Mouse (Mus musculus) brain, embryonic 18.5 days (tissue): Measurements from ENCODE around the gene Stk39.

Source experiments
- DNase-seq: peaks from one replicate; pipeline ENCODE4 v3.0.0-alpha.2; 2012; ENCODE audit warnings: low read depth, low spot score

The Stk39 gene

DNA sequence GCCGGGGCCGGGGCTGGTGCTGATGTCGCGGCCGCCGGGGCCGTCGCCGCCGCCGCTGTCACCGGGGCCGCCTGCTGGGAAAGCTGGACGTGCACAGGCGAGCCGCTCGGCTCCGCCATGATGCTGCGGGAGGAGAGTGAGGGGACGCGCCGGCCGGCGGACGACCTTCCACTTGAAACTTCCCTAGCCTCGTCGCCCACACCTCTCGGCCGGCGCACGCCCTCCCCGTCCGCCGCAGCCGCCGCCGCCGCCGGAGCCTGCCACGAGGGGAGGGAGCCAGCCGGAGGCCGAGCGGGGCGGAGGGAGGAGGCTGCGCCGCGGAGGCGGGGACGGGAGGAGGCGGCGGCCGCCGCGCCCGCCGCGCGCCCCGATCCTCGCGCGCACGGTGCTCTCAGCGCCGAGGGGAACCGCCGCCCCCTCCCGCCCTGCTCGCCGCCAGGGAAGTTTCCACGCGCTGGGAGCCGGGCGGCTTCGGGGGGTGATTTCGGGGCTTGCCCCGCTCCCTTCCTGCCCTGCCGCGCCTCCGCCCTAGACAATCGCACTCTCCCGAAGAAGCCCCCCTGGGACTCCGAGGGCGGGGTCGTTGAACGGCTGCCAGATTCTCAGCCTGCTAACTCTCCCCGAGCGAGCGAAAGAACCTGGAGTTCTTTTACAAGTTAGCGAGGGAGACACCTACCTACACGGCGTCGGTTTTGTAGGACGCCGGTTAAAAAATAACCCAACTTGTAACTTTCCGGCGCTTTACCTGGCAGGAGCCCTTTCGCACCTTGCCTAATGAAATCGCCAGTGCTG, at the start of gene Stk39:
Gene Stk39 (minus strand): TSS at position 510 of the 792 bp plus-strand sequence.
- DNase-seq: no peak

DNA sequence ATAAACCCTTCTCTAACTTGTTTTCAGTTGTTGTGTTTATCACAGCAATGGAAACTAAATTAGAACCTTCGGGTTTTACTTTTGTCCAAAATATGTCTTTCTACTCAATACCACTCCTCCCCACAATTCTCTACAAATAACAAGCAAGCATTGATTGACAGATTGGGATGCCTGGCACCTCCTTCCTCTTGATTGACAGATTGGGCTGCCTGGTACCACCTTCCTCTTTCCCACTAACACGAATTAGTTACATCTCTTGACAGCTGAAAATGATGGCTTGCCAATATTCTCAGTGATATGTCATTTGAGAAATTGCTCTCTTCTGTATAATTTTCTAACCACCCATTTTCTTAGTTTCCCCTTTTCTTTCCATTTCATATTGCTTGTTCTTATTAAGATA, 43.3 kb upstream of the Stk39 start:
- DNase-seq: no peak

DNA sequence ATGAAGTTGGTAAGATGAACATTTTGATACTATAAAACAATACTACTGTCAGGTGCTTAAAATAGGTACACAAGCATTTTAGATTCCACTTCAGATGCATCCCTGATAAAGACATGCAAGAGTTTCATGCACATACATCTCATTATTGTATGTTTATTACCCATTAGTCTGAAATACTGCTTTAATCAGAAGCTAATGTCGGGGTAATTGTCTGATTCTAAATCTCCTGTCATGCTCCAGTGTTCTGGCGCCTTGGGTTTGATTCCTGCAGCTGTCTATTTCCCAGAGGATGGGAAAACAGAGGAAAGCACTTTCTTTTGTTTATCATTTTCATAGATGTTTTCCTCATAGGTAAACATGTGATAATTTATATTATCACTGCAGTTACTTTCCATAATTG, 31.1 kb upstream of the Stk39 start:
- DNase-seq: no peak

DNA sequence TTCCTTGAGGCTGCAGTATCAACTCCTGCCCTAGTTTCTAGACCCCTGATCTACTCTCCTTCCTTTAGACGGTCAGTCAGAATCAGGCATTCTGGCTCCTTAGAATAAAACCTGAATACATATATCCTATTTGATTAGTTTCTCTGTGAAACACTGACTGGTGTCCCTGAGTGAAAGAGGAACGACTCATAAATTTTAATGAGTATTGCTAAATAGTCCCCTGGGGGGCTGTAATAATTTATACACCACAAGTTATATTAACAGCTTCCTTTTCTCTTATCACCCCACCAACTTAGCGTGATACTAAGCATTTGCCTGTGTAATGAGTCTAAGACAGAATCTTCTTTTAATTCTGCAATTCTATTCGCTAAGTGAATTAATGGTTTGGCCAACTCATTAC, 30.7 kb upstream of the Stk39 start:
- DNase-seq: no peak

DNA sequence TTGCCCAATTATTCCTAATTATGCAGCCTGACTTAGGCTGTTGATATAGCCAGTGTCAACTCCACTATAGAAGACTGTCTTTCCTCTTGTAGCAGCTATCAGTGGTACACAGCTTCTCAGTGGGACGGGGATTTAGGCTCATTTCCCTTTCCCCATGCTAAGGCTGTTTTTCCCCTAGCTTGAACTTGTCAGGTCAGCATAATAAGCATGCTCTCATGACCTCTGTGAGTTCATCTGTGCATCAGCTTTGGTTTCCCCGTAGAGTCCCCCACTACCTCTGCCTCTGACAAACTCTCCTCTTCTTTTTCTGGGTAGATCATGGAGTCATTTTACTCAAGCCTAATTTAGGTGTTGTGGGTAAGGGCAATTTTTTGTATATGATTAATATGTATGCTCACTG, 30.2 kb upstream of the Stk39 start:
- no peak for DNase-seq

DNA sequence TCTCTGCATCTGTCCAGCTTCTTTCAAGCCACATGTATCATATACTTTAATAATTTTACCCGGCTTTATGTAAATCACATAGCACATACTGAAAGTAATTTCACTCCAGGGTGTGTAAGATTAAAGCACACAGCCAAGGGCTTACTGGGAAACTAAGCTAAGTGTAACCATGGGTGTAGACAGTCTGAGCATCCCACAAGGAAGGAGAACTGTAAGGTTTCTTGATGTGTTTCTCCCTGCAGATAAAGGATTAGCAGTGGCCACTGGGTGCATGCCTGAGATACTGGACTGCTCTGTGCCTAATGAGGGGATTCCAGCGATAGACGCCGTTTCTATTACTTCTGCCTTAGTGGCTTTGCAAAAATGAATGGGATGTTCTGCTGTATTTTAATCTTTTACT, 14.2 kb upstream of the Stk39 start:
- DNase-seq: no peak

DNA sequence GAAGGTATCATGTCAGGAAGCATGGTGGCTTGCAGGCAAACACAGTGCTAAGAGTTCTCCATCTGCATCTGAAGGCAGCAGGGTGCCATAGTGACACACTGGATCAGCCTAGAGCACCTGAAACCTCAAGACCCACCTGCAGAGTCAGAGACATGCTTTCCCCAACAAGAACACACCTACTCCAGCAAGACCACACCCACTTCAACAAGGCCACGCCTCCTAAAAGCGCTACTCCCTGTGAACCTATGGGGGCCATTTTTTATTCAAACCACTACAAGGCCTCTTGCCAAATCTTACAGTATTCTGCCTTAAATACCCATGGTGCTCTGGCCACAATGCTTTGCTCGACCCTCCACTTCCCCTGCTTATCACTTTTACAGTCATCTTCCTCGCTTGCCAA, 13.1 kb upstream of the Stk39 start:
- no peak for DNase-seq

DNA sequence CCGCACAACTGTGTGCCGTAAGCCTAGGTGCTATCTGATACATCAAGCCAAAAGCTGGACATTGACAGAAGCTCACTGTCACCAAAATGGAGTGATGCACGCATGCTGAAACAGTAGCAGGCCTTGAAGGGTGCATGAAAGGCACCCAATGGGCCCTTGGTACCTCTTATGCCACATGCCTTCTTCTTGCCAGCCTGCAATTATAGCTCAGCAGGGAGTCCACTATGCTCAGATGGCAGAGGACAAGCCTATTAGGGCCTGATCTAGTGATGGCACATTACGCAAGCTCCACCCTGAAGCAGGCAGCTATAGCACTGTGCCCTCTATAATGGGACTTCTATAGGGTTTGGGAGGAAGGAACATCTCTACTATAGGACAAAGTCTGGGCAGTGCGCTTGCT, 10.8 kb upstream of the Stk39 start:
- DNase-seq: no peak

DNA sequence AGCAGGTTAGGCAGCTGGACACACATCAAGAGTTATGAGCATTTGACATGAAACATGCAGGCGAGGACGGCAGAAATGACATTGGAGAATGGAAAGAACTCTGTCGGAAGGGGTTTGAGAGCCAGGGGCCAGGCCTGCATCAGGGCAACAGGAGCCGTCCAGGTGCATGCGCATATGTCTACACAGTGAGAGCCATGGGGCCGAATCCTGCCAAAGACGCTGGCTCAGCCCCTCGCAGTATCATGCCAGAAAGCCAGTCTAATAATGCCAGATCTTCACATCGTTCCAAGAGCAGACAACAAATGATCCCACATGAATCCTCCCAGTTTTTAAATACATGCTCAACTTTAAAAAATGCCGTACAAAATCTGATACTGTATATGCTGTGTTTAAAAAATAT, 7.8 kb upstream of the Stk39 start:
- no peak for DNase-seq

DNA sequence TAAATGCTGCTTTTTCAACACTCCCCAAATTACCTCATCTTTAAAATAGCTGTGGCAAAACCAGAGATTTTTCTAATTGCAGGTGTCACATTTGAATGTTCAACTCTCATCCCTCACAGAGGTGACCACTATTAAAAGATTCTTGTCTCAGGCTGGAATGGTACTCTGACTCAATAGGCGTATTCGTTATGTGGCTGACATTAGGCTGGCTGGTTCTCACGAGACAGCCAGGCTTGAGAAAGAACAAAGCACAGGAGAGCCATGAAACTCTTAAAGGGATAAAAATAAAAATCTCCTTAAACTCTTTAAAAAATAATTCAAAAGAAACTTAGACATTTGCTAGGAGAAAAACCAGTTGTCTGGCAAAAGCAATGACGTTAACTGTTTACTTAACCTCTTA, 853 bp upstream of the Stk39 start:
- DNase-seq: no peak

DNA sequence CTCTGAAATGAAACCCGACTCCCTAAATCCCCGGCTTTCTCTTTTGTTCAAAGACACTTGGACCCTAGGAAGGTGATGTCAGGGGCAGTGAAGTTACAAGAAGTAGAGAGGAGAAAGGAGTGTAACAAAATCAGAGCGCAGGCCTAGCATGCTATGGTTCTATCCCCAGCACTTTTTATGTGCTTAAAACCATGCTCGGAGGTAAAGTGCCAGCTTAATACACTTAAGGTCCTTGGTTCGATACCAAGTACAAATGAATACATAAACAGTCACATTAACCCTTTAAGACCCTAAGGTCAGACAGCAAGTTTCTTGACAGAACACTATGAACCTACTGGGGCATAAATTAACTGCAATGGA, 463 bp upstream of the Stk39 start:
- no peak for DNase-seq

DNA sequence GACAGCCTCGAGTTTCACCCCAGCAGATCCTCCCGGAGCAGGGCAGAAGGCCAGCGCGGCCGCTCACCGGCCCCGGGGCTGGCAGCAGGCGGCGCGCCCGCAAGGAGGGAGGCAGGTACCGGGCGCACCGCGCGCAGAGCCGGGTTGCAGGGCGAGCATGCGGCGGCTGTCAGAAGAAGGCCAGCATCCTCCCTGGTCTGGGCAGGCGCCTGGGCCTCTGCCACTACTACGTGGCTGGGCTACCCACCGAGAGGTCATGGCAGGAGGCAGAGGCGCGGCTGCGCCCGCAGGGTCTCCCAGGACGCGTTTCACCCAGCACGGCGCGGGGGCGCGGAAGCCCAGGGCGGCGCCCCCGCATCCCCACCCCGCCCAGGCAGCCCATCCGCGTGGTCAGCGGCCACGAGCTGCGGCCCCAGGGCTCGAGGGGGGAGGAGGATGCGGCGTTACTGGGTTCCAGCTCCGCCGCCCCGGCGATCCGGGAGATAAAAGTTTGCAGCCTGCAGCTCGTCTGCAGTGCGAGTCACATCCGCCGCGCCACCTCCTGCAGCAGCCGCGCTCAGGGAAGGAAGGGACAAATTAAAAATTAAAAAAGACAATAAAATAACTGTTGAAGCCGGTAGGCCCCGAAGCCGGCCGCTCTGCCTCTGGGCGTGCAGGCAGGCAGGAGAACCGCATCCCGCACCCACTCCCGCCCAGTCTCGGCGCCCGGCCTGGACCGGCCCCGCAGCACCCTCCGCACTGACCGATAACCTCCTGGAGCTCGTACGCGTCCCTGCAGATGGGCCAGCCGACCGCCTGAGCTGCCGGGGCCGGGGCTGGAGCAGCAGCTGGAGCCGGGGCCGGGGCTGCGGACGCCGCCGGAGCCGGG, 943 bp downstream of the Stk39 start:
- no peak for DNase-seq

DNA sequence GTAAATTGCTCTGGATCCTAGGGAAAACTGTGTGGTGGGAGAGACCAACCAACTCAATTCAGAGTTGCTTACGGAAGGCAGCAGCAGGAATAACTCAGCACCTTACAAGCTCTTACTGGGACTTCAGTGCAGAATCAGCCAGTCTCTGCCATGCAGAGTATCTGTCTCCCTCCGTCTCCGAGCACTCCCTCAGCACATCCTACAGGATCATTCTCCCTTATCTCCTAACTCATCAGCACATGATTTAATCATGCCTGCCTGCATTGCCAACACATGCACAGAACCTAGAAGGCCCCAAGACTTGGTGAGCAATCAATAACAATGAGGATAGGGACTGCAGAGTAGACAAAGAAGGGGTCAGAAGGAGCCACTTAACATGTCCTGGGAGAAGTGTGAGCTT, 2.6 kb downstream of the Stk39 start:
- no peak for DNase-seq

DNA sequence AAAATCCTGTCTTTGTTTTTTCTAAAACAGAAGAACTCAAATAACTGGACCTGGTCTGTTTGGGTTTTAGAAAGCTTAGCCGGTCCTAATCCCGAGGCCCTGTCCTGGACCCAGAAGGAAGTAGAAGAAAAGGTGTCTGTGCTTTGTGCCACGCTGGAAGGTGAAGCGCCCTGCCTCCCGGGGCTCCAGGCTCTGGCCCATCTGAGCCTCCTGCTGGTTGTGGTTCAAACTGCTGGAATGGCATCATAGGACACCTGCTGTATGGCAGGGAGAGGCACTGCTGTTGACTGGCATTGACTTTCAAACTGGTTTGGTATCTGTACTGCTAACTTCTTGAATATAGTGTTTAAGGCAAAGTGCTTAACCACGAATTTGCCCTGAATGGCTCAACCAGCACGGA, 3.4 kb downstream of the Stk39 start:
- DNase-seq: no peak

DNA sequence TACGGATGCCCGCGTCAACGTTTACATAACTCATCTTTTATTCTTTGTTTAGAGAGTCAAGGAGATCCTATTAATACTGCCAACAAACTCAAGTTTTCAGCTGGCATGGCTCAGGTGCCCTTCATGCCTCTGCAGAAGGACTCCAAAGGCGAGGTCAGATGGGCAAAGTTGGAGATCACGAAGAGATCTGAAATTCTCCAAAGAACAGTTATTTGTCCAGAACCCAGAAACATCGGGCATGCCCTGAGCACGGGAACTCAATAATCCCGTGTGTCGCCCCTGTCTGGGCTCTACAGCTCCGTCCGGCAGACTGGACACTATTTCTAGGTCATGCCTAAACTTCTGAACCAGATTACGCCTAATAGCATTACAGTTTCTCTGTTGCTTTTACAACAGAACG, 3.8 kb downstream of the Stk39 start:
- DNase-seq: no peak

DNA sequence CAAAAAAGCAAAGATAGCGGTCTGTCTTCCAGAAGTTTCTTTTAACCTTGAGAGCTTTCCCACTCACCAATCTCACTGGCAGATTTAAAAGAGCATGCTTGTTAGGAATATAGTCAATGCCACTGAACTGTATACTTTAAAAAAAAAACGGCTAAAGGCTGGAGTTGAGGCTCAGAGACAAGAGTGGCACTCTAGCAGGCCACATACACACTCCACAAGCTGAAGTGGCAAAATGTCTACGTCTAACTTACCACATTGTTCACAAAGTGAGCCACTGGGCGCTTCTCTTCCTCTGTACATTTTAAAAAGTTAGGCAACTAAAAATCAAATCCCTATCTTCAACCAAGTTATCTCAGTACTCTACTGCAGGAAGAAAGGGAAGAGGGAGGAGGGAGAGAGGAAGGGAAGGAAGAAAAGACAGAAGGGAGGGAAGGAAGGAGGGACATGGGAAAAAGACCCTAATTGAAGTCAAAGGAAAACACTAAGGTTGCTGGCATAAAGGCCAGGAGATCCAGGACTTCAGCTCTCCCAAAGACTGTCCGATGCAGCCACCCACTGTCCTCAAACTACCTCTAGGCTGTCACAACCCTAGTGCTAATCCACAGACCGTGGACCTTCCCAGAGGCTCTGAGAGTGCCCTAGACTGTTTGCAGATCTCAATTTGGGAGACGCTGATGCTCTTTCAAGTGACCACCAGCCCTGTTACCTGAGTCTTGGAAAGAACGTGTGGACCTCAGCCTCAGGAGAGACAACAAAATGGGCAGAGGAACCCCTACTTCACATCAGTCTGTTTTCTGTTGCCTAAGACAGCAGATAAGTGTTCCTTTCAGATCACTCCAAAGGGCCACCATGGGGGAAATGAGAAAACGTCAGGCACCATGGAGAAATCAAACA, 4.7 kb downstream of the Stk39 start:
- no peak for DNase-seq

DNA sequence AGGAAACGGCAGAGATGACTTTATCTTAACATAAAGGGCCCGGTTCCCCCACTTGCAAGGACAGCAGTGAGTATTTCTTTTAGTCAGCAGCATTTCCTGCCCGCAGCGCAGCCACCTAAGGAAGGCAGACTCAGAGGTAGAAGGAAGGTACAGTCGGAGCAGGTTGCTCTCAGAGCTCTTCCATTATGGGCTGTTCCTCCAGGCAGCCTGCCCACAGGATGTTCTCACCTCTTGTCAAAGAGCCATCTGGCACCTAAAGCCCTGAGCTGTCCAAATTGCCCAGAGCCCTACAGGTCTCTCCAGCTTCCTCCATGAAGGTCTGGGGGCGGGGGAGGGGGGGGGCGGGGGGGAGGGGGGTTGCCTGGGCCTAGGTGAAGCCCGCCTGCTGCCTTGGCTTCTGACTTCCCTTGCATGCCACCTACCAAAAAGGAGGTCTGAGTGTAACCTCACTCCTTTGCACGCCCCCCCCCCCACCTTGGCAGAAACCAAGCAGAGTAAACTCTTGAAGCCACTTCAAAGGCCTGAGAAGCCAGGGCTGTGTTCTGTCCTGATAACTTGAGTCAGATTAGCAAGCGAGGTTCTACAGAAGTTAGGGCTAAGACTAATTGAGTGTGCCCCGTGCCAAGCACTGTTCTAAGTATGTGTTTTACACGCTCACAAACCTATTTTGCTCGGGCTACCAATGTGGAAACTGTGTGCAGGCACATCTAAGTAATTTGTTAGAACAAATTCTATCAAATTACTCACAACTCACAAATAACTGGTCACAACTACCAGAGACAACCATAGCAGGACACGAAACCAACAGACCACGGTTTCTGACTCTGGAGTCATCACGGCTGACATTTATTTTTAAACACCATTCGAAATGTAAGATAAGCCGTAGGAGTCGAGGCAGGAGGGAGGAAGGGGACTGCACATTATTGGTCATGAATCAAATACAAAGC, 5.7 kb downstream of the Stk39 start:
- no peak for DNase-seq

DNA sequence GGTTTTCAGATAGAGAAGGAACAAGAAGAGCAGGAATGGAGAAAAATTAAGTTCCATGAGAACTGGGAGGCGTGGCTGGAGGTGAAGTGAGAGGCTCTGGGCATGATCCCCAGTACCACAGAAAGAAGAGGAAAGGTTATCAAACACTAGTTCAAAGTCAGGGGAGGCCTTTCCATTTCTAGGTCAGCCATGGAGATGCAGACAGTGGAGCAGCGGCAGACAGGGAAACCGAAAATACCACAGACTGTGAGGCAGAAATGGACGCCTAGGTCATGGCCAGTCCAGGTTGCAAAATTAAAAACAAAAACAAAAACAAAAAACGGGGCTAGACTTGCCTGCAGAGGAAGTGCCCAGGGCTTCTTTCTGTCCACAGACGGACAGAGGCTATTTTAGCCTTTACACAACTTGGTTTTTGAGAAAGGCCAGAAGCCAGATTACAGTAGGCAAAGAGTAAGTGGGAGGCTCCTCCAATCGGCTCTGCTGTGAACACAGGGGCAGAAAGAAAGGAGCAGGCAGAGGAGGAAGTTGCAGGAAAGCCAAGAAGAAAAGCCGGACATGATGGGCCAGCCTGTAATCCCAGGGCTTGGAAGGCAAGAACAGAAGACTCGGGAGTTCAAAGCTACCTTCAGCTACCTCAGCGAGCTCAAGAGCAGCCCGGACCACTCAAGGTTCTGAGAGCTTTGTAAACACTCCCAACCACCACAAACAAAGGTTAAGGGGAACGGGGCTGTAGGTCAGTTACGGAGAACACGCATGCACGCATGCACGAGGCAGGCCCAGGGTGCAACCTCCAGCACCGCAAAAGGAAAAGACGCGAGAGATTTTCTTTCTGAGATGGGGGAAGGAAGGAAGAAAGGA, 6.6 kb downstream of the Stk39 start:
- no peak for DNase-seq

DNA sequence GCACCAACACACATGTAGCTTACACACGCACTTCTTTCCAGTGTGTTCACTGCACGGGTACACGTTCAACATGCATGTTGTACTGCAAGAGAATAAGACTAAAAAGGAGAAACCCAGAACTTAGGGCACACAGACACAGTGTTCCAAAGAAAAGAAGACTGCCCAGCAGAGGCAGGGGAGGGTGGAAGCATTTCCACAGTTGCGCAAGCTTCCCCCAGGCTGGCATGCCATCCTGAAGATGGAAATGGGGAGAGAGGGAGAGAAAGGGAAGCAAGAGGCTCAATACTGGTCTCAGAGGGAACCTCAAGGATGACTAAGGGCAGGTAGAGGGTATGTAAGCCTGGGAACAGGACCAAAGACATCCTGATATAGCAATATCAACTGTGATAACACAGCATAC, 7.6 kb downstream of the Stk39 start:
- no peak for DNase-seq

DNA sequence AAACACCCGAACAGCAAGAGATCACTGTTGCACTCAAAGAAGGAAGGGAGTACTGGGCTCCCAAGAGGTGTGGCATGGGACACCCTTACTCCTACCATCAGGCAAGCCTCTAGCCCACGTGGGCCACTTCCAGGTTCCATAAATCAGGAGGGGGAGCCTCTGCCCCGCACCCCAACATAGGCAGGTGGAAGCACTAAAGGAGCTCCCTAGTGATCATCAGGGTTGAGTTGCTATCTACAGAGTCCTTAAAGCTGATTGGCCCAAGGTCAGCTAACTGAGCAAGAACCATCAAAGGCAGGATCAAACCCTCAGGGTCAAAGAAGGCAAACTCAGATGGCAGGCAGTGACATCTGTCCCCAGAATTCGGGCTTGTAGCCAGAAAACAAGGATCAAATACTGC, 8.3 kb downstream of the Stk39 start:
- no peak for DNase-seq
